Mouse (Mus musculus) colon, adult 2 months (tissue): Measurements from ENCODE around the gene Olfr62. TPM values are rescaled to one million over a fixed set of nuclear protein-coding genes. Genes with fewer than 3 reads are reported as not detected.

ENCODE experiments used
- polyA plus RNA-seq: library from polyadenylated mRNA; depleted of rRNA; stranded (reverse); fragments of >200 nt; gene quantifications from 2 replicates; pipeline ENCODE4 v1.2.3, GENCODE M21; 2012; rRNA removed

Olfr62 gene
- polyA plus RNA-seq, result not detected in 2 replicates

GRCm38 (mm10) chr4:118658652-118659051, at the start of gene Olfr62:
Olfr62 (plus strand) TSS chr4:118658952.

DNA sequence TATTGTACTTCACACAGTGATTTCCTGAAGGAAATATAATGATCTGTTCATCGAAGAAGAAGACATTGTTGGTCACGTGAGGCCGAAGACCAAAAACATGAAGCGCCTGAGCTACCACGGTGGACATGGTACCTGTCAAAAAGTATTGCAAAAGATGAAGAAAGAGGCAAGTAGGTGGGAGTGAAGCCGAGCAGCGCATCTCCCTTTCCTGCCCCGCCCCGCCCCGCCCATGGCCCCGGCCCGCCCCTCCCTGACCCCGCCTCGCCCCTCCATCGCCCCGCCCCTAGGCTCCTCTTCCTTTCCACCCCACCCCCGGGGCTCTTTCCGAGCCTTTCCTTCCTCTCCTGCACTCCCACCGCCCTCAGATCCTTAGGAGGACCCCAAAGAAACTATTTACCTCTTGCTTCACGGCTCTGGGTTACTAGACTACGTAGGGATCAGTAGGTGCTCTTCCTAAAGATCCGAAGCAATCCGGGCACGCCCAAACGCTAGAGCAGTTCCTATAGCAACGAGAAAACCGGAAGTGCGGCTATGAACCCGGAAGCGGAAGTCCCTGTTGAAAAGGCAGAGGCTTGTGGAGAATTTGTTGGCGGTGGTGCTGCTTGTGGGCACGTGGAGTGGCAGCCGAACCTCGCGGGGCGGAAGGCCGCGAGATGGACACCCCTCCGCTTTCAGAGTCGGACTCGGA, 38.3 kb upstream of the Olfr62 start, which contains the start of the genes Cfap57 and Ebna1bp2:
TSS of gene Cfap57 (minus strand) at position 499 of the 688 bp plus-strand sequence.
TSS of gene Ebna1bp2 (plus strand) at position 521 of the 688 bp plus-strand sequence.

DNA sequence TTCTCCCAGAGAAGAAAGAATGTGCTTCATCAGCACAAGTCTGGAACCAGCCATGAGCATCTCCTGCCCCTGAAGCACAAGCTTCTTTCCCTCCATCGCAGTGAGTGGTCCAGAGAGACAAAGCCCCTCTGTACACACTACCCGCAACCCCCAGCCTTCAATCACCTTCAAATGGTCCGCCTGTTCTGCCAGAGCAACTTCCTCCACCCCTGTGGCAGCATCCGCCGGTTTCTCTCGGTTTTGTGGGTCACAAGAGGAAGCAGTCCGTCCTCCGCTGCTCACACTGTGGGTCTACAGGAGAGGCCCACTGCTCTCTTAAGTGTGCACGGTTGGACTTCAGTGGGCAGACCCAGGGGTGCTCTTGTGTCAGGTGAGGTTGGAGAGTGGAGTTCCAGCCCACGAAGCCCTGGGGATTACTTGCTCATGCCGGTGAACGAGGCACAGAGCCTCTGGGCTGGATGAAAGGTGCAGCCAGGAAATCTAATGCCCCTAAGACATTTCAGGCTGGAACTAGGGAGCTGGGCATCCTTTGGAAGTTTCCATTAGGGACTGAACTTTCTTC, 33.7 kb downstream of the Olfr62 start, which contains the start of gene Olfr1342:
TSS of gene Olfr1342 (minus strand) at position 345 of the 562 bp plus-strand sequence.

GRCm38 (mm10) chr4:118703223-118703622, 44.5 kb downstream of the Olfr62 start, which contains the start of gene Olfr1341:
Olfr1341 (plus strand) TSS chr4:118703523.

Other genes starting within 250 kb of the Olfr62 start
- 31.2 and 35.3 TPM in 2 replicates for gene Szt2, start 249.7 kb upstream of the Olfr62 start, polyA plus RNA-seq
- gene Med8, start 249.6 kb upstream of the Olfr62 start, polyA plus RNA-seq, result 20.8 and 22.0 TPM in 2 replicates
- gene Elovl1, start 230.9 kb upstream of the Olfr62 start, polyA plus RNA-seq, result 176 and 229 TPM in 2 replicates
- 35.4 and 43.2 TPM in 2 replicates for gene Cdc20, start 221.6 kb upstream of the Olfr62 start, polyA plus RNA-seq
- gene Mpl, start 201.4 kb upstream of the Olfr62 start, polyA plus RNA-seq, result 0.05 and 0.08 TPM in 2 replicates
- 20.3 and 24.4 TPM in 2 replicates for gene Tie1, start 168.9 kb upstream of the Olfr62 start, polyA plus RNA-seq
- 104 and 125 TPM in 2 replicates for gene 2610528J11Rik, start 132.0 kb upstream of the Olfr62 start, polyA plus RNA-seq
- gene Tmem125, start 114.9 kb upstream of the Olfr62 start, polyA plus RNA-seq, result 35.4 and 47.7 TPM in 2 replicates
- not detected in 2 replicates for gene Cfap57, start 38.2 kb upstream of the Olfr62 start, polyA plus RNA-seq
- 22.2 and 22.7 TPM in 2 replicates for gene Ebna1bp2, start 38.2 kb upstream of the Olfr62 start, polyA plus RNA-seq
- not detected in 2 replicates for gene Olfr1342, start 33.8 kb downstream of the Olfr62 start, polyA plus RNA-seq
- gene Olfr1341, start 44.6 kb downstream of the Olfr62 start, polyA plus RNA-seq, result not detected in 2 replicates
- not detected in 2 replicates for gene Olfr1340, start 61.2 kb downstream of the Olfr62 start, polyA plus RNA-seq
- not detected in 2 replicates for gene Olfr1339, start 73.2 kb downstream of the Olfr62 start, polyA plus RNA-seq
- gene Olfr1338, start 99.8 kb downstream of the Olfr62 start, polyA plus RNA-seq, result not detected in 2 replicates
- gene Olfr1337, start 123.6 kb downstream of the Olfr62 start, polyA plus RNA-seq, result not detected in 2 replicates
- gene Olfr1335, start 151.0 kb downstream of the Olfr62 start, polyA plus RNA-seq, result not detected in 2 replicates
- gene Olfr1333, start 177.3 kb downstream of the Olfr62 start, polyA plus RNA-seq, result not detected in 2 replicates
- not detected in 2 replicates for gene Olfr1331, start 205.7 kb downstream of the Olfr62 start, polyA plus RNA-seq
- gene Olfr1330, start 229.6 kb downstream of the Olfr62 start, polyA plus RNA-seq, result not detected in 2 replicates